Mouse (Mus musculus) midbrain, embryonic 10.5 days (tissue): ENCODE data around the gene Nfu1. TPM values are rescaled to one million over a fixed set of nuclear protein-coding genes. Genes with fewer than 3 reads are reported as not detected.

ENCODE experiments used
- DNase-seq: peaks from one replicate; pipeline ENCODE4 v3.0.0-alpha.2; 2017; ENCODE audit warnings: low spot score
- H3K27ac ChIP-seq: fragments of 300-500 bp; sonication (generic); replicated peaks from 2 replicates; pipeline ENCODE4 v1.5.1; 2016; ENCODE audit warnings: mild to moderate bottlenecking
- H3K27me3 ChIP-seq: fragments of 300-500 bp; sonication (generic); 2 replicates; pipeline ENCODE4 v1.6.1; 2016; ENCODE audit warnings: low read depth, mild to moderate bottlenecking; ENCODE audit not compliant: poor library complexity, severe bottlenecking
- H3K36me3 ChIP-seq: fragments of 300-500 bp; sonication (generic); 2 replicates; pipeline ENCODE4 v1.6.1; 2016; ENCODE audit warnings: mild to moderate bottlenecking, moderate library complexity
- H3K4me1 ChIP-seq: fragments of 300-500 bp; sonication (generic); 2 replicates; pipeline ENCODE4 v1.6.1; 2016
- H3K4me3 ChIP-seq: fragments of 300-500 bp; sonication (generic); 2 replicates; pipeline ENCODE4 v1.5.1; 2016; ENCODE audit warnings: mild to moderate bottlenecking, moderate library complexity
- H3K9me3 ChIP-seq: fragments of 300-500 bp; sonication (generic); replicated peaks from 2 replicates; pipeline ENCODE4 v1.6.1; 2016; ENCODE audit warnings: mild to moderate bottlenecking
- WGBS: fragments of 180-500 bp; shearing (Covaris S2); methylation state at CpG from one replicate; pipeline ENCODE4 v1.1.7; 2016; 5-methylcytosine and 5-hydroxymethylcytosine counted together
- polyA plus RNA-seq: library from polyadenylated mRNA; unstranded; fragments of >200 nt; fragmentation: Nextera tagmentation; extraction: Ambion mirVana; gene quantifications from 2 replicates; pipeline ENCODE4 v1.2.1, GENCODE M21; 2016

Nfu1 gene
- polyA plus RNA-seq, 1 experiment from 2014 or later: 88.3 TPM

GRCm38 (mm10) chr6:87051886-87052425 is 42.9 kb downstream of the Nfu1 start:
- no peaks in the 10 kb centered on the region for H3K9me3 ChIP-seq
- H3K4me1 ChIP-seq: no peaks in the 10 kb centered on the region
- no peak for DNase-seq
- H3K36me3 ChIP-seq: peaks cover 67% of the 10 kb centered on the region
- 97% methylated on average over 10 of the region's 10 CpGs for whole genome bisulfite sequencing
- no peaks in the 10 kb centered on the region for H3K27me3 ChIP-seq
- H3K27ac ChIP-seq: no peak overlapping the region
- no peak overlapping the region for H3K4me3 ChIP-seq

- DNase-seq: no peak
- H3K36me3 ChIP-seq: peaks cover 75% of the 10 kb centered on the region
- 92% methylated on average over 8 of the region's 8 CpGs for WGBS
These were observed 45.2 kb downstream of the Nfu1 start for GRCm38 (mm10) chr6:87054193-87054592.

GRCm38 (mm10) chr6:87059754-87060153 is 50.7 kb downstream of the Nfu1 start:
- Histone ChIP-seq H3K27ac (no peak overlapping the region), H3K9me3 (no peaks in the 10 kb centered on the region), H3K36me3 (peaks cover 80% of the 10 kb centered on the region), H3K4me1 (no peaks in the 10 kb centered on the region), H3K27me3 (no peaks in the 10 kb centered on the region), H3K4me3 (no peak overlapping the region)
- WGBS: 92% methylated on average over 1 of the region's 1 CpGs
- DNase-seq: no peak

More at GRCm38 (mm10) chr6:87054193-87054592, 45.2 kb downstream of the Nfu1 start:
- H3K4me1 ChIP-seq: no peaks in the 10 kb centered on the region
- no peak overlapping the region for H3K4me3 ChIP-seq
- H3K27ac ChIP-seq: no peak overlapping the region
- no peaks in the 10 kb centered on the region for H3K9me3 ChIP-seq
- H3K27me3 ChIP-seq: no peaks in the 10 kb centered on the region

GRCm38 (mm10) chr6:87063586-87063985 is 54.5 kb downstream of the Nfu1 start:
- Histone ChIP-seq H3K27me3 (no peaks in the 10 kb centered on the region), H3K36me3 (peaks cover 84% of the 10 kb centered on the region), H3K9me3 (no peaks in the 10 kb centered on the region), H3K27ac (no peak overlapping the region), H3K4me1 (no peaks in the 10 kb centered on the region), H3K4me3 (no peak overlapping the region)
- no peak for DNase-seq
- WGBS: 95% methylated on average over 4 of the region's 4 CpGs

- Histone ChIP-seq H3K9me3 (no peaks in the 10 kb centered on the region), H3K36me3 (peaks cover 89% of the 10 kb centered on the region), H3K4me3 (no peak overlapping the region), H3K4me1 (no peaks in the 10 kb centered on the region), H3K27me3 (no peaks in the 10 kb centered on the region), H3K27ac (no peak overlapping the region)
- WGBS: 88% methylated on average over 2 of the region's 2 CpGs
- no peak for DNase-seq
These were observed 59.2 kb downstream of the Nfu1 start for GRCm38 (mm10) chr6:87068209-87068608.

GRCm38 (mm10) chr6:87069195-87069900 is 60.3 kb downstream of the Nfu1 start:
- no peak for DNase-seq
- Histone ChIP-seq H3K36me3 (peaks cover 89% of the 10 kb centered on the region), H3K27me3 (no peaks in the 10 kb centered on the region), H3K4me3 (no peak overlapping the region), H3K9me3 (no peaks in the 10 kb centered on the region), H3K4me1 (no peaks in the 10 kb centered on the region), H3K27ac (no peak overlapping the region)
- 91% methylated on average over 7 of the region's 7 CpGs for whole genome bisulfite sequencing

- H3K9me3 ChIP-seq: no peaks in the 10 kb centered on the region
- peaks cover 82% of the 10 kb centered on the region for H3K36me3 ChIP-seq
- DNase-seq: no peak
These were observed 61.6 kb downstream of the Nfu1 start for GRCm38 (mm10) chr6:87070641-87071040.

GRCm38 (mm10) chr6:87072759-87073158 is 63.7 kb downstream of the Nfu1 start:
- Histone ChIP-seq H3K9me3 (no peaks in the 10 kb centered on the region), H3K4me3 (no peak overlapping the region), H3K4me1 (no peaks in the 10 kb centered on the region), H3K36me3 (peaks cover 79% of the 10 kb centered on the region), H3K27me3 (no peaks in the 10 kb centered on the region), H3K27ac (no peak overlapping the region)
- WGBS: 93% methylated on average over 4 of the region's 4 CpGs
- DNase-seq: no peak

More at GRCm38 (mm10) chr6:87070641-87071040, 61.6 kb downstream of the Nfu1 start:
- Histone ChIP-seq H3K27me3 (no peaks in the 10 kb centered on the region), H3K4me3 (no peak overlapping the region), H3K4me1 (no peaks in the 10 kb centered on the region), H3K27ac (no peak overlapping the region)
- 92% methylated on average over 4 of the region's 4 CpGs for WGBS

- H3K36me3 ChIP-seq: peaks cover 74% of the 10 kb centered on the region
- no peak for DNase-seq
- no peak overlapping the region for H3K27ac ChIP-seq
- no peaks in the 10 kb centered on the region for H3K27me3 ChIP-seq
- WGBS: 78% methylated on average over 3 of the region's 3 CpGs
- no peak overlapping the region for H3K4me3 ChIP-seq
- H3K9me3 ChIP-seq: no peaks in the 10 kb centered on the region
- H3K4me1 ChIP-seq: no peaks in the 10 kb centered on the region
These were observed 66.2 kb downstream of the Nfu1 start for GRCm38 (mm10) chr6:87075092-87075685.

Other genes starting within 250 kb of the Nfu1 start
- 4.5 and 5.2 TPM in 2 replicates for gene Anxa4, start 215.7 kb upstream of the Nfu1 start, polyA plus RNA-seq
- 10.2 and 15.4 TPM in 2 replicates for gene Aak1, start 159.7 kb upstream of the Nfu1 start, polyA plus RNA-seq
- gene Gfpt1, start 33.6 kb downstream of the Nfu1 start, polyA plus RNA-seq: 11.5 and 13.3 TPM in 2 replicates
- 0.11 and 0.20 TPM in 2 replicates for gene D6Ertd527e, start 95.5 kb downstream of the Nfu1 start, polyA plus RNA-seq